Mouse (Mus musculus): ENCODE results near the gene Vsig10.

GRCm38 (mm10) chr5:117290081-117290480, 28.8 kb upstream of the Vsig10 start:
- TF ChIP-seq CTCF (IDR thresholded peaks at IDR 0.05; ENCODE audit: insufficient read depth, low read depth, low read length) = no peak
- TF ChIP-seq POLR2A (IDR thresholded peaks at IDR 0.05; ENCODE audit: insufficient read depth, low read depth, low read length) = no peak

Data from olfactory bulb, adult 2 months (tissue).